Mouse (Mus musculus) C2C12 (cell line): ENCODE data around the gene Hibadh.

Experiments
- CEBPB ChIP-seq: IDR thresholded peaks from one replicate; pipeline ENCODE4 v1.6.1; 2011; ENCODE audit warnings: low read depth, mild to moderate bottlenecking, control low read depth, moderate library complexity
- CTCF ChIP-seq: IDR thresholded peaks from one replicate; pipeline ENCODE4 v1.5.1; 2011; ENCODE audit not compliant: control insufficient read depth, insufficient read depth, insufficient read length
- FOSL1 ChIP-seq: IDR thresholded peaks from one replicate; pipeline ENCODE4 v1.8.0; 2011; ENCODE audit warnings: mild to moderate bottlenecking, low read length; ENCODE audit not compliant: poor library complexity, insufficient read depth, severe bottlenecking

- TF ChIP-seq CEBPB (no peak), FOSL1 (no peak), CTCF (no peak)
These were observed 41.8 kb upstream of the Hibadh start for GRCm38 (mm10) chr6:52681847-52682485.
